Mouse (Mus musculus): ENCODE data around the gene Atp5d. TPM values are rescaled to one million over a fixed set of nuclear protein-coding genes. Genes with fewer than 3 reads are reported as not detected.

Atp5d gene
- polyA plus RNA-seq, 1 experiment: 4,813 TPM

DNA sequence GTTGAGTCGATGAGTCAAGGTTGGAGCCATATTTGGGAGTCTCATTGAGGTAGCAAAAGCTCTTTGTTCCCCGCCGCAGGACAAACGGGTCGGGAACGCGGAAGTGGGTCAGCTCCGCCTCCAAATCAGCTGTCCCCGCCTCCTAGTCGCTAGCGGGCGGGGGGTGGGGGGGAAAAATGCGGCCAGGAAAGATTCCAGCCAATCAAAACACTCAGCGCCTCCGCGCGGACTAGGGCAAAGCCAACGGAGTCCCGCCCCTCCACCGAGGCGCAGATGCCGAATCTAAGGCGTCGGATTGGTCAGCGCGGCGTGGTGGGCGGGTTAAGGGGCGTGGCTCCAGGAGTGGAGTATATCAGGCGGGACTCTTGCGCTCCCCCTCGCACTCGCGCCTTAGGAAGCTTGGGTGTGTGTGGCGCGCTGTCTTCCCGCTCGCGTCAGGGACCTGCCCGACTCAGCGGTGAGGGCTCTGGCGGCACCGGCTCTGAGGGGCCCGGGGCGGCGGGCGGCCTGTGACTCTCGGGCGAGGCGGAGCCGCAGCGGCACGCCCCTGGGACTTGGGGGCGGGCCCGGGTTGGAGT is 29.1 kb downstream of the Atp5d start:
- Histone ChIP-seq H3K27ac (ENCODE audit: insufficient read depth, low read depth, low read length) (peak overlapping the region; percentile 85), H3K27me3 (ENCODE audit: control insufficient read depth, insufficient read depth, low read length) (no peaks in the 10 kb centered on the region), H3K4me3 (ENCODE audit: low read depth, low read length) (peak overlapping the region; percentile 84), H3K36me3 (ENCODE audit: control insufficient read depth, insufficient read depth, low read length) (peaks cover 24% of the 10 kb centered on the region), H3K4me1 (ENCODE audit: control insufficient read depth, insufficient read depth, insufficient read length, low read length) (peaks cover 39% of the 10 kb centered on the region)
- TF ChIP-seq POLR2A (IDR thresholded peaks at IDR 0.05; ENCODE audit: low read depth, low read length): peak; percentile 94
- TF ChIP-seq CTCF (IDR thresholded peaks at IDR 0.05; ENCODE audit: extremely low read depth, insufficient read length, insufficient replicate concordance, low read depth, low read length): no peak
- under 1% methylated on average over 55 of the region's 55 CpGs for WGBS

DNA sequence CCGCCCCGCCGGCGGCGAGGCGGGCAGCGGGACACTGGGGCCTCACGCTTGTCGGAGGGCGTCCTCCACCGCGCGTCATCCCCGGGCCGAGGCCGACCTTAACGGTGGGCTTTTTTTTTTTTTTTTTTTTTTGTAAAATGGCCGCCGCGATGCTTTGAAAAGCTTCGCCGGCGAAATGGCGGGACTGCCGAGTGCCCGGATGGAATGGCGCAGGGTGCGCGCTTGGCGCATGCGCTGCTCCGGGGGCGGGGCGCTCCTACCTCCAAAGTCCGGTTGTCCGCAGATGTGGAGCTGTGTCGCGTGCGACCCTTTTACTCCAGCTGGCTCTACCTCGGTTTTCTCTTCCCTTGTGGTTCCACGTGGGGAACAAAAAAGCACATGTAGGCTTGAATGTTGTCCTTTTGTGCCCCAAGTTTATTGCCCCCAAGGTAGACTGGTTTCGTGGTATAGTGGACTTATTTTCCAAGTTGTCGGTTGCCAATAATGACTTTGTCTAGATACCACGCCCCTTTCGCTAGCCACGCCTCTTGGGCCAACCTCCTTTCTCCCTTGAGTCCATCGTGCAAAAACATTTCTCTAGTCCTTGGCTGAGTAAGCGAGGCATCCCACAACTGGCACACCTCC is 29.7 kb downstream of the Atp5d start:
- H3K27me3 ChIP-seq (ENCODE audit: control insufficient read depth, insufficient read depth, low read length): no peaks in the 10 kb centered on the region
- H3K4me1 ChIP-seq (ENCODE audit: control insufficient read depth, insufficient read depth, insufficient read length, low read length): peaks cover 35% of the 10 kb centered on the region
- TF ChIP-seq CTCF (IDR thresholded peaks at IDR 0.05; ENCODE audit: extremely low read depth, insufficient read length, insufficient replicate concordance, low read depth, low read length): no peak
- TF ChIP-seq POLR2A (IDR thresholded peaks at IDR 0.05; ENCODE audit: low read depth, low read length): no peak
- peaks cover 24% of the 10 kb centered on the region for H3K36me3 ChIP-seq (ENCODE audit: control insufficient read depth, insufficient read depth, low read length)
- H3K27ac ChIP-seq (ENCODE audit: insufficient read depth, low read depth, low read length): peak overlapping the region; percentile 85
- H3K4me3 ChIP-seq (ENCODE audit: low read depth, low read length): peak overlapping the region; percentile 84
- under 1% methylated on average over 48 of the region's 48 CpGs for WGBS

DNA sequence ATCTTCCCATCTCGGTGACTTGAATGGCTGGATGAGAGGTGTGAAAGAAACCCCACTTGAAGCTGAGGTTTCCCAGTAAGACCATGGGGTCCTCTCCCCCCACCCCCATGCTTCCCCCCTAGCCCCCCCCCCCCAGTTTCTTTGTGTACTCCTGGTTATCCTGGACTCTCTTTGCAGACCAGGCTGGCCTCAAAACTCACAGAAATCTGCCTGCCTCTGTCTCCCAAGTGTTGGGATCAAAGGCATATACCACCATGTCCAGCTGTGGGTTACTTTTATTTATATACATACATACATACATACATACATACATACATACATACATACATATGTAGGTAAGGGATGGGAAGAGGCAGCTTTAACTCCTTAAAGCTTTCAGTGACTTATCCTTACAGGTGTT is 30.6 kb downstream of the Atp5d start:
- Histone ChIP-seq H3K4me1 (ENCODE audit: control insufficient read depth, insufficient read depth, insufficient read length, low read length) (peaks cover 29% of the 10 kb centered on the region), H3K27ac (ENCODE audit: insufficient read depth, low read depth, low read length) (no peak overlapping the region), H3K4me3 (ENCODE audit: low read depth, low read length) (no peak overlapping the region), H3K27me3 (ENCODE audit: control insufficient read depth, insufficient read depth, low read length) (no peaks in the 10 kb centered on the region), H3K36me3 (ENCODE audit: control insufficient read depth, insufficient read depth, low read length) (peaks cover 24% of the 10 kb centered on the region)
- 39% methylated on average over 1 of the region's 1 CpGs for WGBS
- no peak for TF ChIP-seq CTCF (IDR thresholded peaks at IDR 0.05; ENCODE audit: extremely low read depth, insufficient read length, insufficient replicate concordance, low read depth, low read length)
- no peak for TF ChIP-seq POLR2A (IDR thresholded peaks at IDR 0.05; ENCODE audit: low read depth, low read length)

DNA sequence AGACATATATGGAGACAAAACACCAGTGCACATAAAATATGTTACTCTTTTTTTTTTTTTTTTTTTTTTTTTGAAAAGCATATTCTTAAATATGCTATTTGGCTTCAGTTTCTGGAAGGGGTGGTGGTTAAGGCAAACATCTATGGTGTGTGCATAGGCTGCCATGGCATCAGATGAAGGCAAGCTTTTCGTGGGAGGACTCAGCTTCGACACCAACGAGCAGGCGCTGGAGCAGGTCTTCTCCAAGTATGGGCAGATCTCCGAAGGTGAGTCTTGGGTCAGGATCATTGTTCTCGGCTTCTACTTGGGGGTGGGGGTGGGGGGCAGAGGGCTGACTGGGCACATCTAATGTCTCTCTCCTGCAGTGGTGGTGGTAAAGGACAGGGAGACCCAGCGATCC is 31.2 kb downstream of the Atp5d start:
- Histone ChIP-seq H3K4me1 (ENCODE audit: control insufficient read depth, insufficient read depth, insufficient read length, low read length) (peaks cover 25% of the 10 kb centered on the region), H3K36me3 (ENCODE audit: control insufficient read depth, insufficient read depth, low read length) (peaks cover 24% of the 10 kb centered on the region), H3K27ac (ENCODE audit: insufficient read depth, low read depth, low read length) (no peak overlapping the region), H3K4me3 (ENCODE audit: low read depth, low read length) (no peak overlapping the region), H3K27me3 (ENCODE audit: control insufficient read depth, insufficient read depth, low read length) (no peaks in the 10 kb centered on the region)
- 89% methylated on average over 7 of the region's 7 CpGs for WGBS
- TF ChIP-seq POLR2A (IDR thresholded peaks at IDR 0.05; ENCODE audit: low read depth, low read length) (no peak), CTCF (IDR thresholded peaks at IDR 0.05; ENCODE audit: extremely low read depth, insufficient read length, insufficient replicate concordance, low read depth, low read length) (no peak)

DNA sequence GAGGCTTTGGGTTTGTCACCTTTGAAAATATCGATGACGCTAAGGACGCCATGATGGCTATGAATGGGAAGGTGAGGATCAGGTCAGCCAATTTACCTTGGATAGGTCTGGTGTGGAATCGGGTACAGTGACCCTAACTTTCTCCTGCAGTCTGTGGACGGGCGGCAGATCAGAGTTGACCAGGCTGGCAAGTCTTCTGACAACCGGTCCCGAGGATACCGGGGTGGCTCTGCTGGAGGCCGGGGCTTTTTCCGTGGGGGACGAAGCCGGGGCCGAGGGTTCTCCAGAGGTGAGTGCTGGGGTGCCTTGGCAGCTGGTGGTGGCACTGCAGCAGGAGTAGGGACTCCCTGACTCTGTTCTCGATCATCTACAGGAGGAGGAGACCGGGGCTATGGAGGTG is 31.6 kb downstream of the Atp5d start:
- Histone ChIP-seq H3K36me3 (ENCODE audit: control insufficient read depth, insufficient read depth, low read length) (peaks cover 24% of the 10 kb centered on the region), H3K27me3 (ENCODE audit: control insufficient read depth, insufficient read depth, low read length) (no peaks in the 10 kb centered on the region), H3K27ac (ENCODE audit: insufficient read depth, low read depth, low read length) (no peak overlapping the region), H3K4me1 (ENCODE audit: control insufficient read depth, insufficient read depth, insufficient read length, low read length) (peaks cover 22% of the 10 kb centered on the region), H3K4me3 (ENCODE audit: low read depth, low read length) (no peak overlapping the region)
- WGBS: 95% methylated on average over 16 of the region's 16 CpGs
- no peak for TF ChIP-seq POLR2A (IDR thresholded peaks at IDR 0.05; ENCODE audit: low read depth, low read length)
- TF ChIP-seq CTCF (IDR thresholded peaks at IDR 0.05; ENCODE audit: extremely low read depth, insufficient read length, insufficient replicate concordance, low read depth, low read length): no peak

DNA sequence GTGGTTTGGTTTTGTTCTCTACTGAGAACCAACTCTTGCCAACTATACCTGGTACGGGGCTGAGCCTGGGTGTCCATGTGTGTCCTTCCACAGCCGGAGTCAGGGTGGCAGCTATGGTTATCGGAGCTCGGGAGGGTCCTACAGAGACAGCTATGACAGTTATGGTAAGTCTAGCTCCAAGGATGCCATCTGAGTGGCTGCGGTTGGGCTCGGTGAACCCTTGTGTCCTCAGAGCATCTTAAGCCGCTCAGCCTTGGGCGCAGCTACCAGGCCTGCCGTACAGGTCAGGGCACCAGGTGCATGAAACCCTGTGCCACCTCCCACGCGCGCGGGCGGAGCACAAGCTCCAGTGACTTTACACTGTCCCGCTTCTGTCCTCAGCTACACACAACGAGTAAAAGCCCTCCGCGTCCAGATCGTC is 32.2 kb downstream of the Atp5d start:
- H3K27ac ChIP-seq (ENCODE audit: insufficient read depth, low read depth, low read length): no peak overlapping the region
- 95% methylated on average over 19 of the region's 19 CpGs for WGBS
- TF ChIP-seq POLR2A (IDR thresholded peaks at IDR 0.05; ENCODE audit: low read depth, low read length): no peak
- no peak for TF ChIP-seq CTCF (IDR thresholded peaks at IDR 0.05; ENCODE audit: extremely low read depth, insufficient read length, insufficient replicate concordance, low read depth, low read length)
- peaks cover 17% of the 10 kb centered on the region for H3K4me1 ChIP-seq (ENCODE audit: control insufficient read depth, insufficient read depth, insufficient read length, low read length)
- no peak overlapping the region for H3K4me3 ChIP-seq (ENCODE audit: low read depth, low read length)
- H3K36me3 ChIP-seq (ENCODE audit: control insufficient read depth, insufficient read depth, low read length): peaks cover 24% of the 10 kb centered on the region
- no peaks in the 10 kb centered on the region for H3K27me3 ChIP-seq (ENCODE audit: control insufficient read depth, insufficient read depth, low read length)

DNA sequence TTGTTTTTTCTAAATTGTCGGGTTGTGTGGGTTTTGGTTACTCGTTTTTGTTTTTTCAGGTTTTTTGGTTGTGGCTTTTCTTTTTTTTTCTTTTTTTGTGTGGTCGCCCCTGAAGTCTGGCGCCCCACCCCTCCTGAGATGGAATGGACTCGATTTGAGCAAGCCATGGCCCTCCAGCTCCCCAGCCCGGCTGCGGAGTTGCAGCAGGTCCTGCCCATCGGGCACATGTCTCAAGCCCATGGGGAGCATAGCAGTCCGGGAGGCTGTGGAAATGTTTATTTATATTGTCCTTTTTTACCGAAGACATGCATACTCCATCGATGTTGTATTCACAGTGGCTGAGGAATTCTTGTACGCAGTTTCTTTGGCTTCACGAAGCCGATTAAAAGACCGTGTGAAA is 32.8 kb downstream of the Atp5d start:
- Histone ChIP-seq H3K36me3 (ENCODE audit: control insufficient read depth, insufficient read depth, low read length) (peaks cover 24% of the 10 kb centered on the region), H3K4me3 (ENCODE audit: low read depth, low read length) (no peak overlapping the region), H3K27me3 (ENCODE audit: control insufficient read depth, insufficient read depth, low read length) (no peaks in the 10 kb centered on the region), H3K27ac (ENCODE audit: insufficient read depth, low read depth, low read length) (no peak overlapping the region), H3K4me1 (ENCODE audit: control insufficient read depth, insufficient read depth, insufficient read length, low read length) (peaks cover 14% of the 10 kb centered on the region)
- WGBS: 89% methylated on average over 15 of the region's 15 CpGs
- no peak for TF ChIP-seq POLR2A (IDR thresholded peaks at IDR 0.05; ENCODE audit: low read depth, low read length)
- no peak for TF ChIP-seq CTCF (IDR thresholded peaks at IDR 0.05; ENCODE audit: extremely low read depth, insufficient read length, insufficient replicate concordance, low read depth, low read length)
